Comparison of ENCODE assay signal across 10 mouse cellular contexts in the genomic region with DNA sequence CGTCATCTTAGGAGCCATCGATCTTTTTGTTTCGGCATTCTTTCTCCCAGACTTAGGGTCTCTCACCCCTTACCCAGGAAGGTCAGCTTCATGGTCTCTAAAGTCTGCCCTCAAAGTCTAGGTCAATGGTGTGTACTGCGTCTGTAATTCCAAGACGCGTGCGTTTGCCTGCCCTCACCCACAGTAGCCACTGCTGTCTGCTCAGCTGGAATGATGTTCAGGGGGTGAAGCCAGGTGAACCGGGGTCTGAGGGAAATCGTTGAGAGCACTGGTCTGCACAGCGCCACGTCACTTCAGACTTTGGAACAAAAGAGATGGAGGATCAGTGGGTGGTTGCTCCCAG.
DNase-seq lines count a peak whose midpoint lies in the region; ATAC-seq and TF ChIP-seq lines count a peak whose summit lies in the region.
"Had no signal": no experiment of that assay in that cellular context is flagged by ENCODE, and none has a peak within 500 bp of the region (broad histone marks: within the 10 kb centered on the region; RNA-seq: fewer than 3 reads in every experiment).

No protein-coding gene starts in this region.

- H3K4me3 ChIP-seq in kidney, postnatal 0 days (replicated peaks; ENCODE audit: low read depth, low read length): 0 out of 2 replicates have a peak overlapping the region, but pooled peaks have one; percentile 11
- no peak overlapping the region for H3K4me3 ChIP-seq in embryonic facial prominence, embryonic 13.5 days
- no peak overlapping the region for H3K4me3 ChIP-seq in intestine, embryonic 15.5 days (replicated peaks)
- no peak overlapping the region for H3K4me3 ChIP-seq in neural tube, embryonic 14.5 days (ENCODE audit: low read depth, low read length)
- H3K4me3 ChIP-seq: limb, embryonic 15.5 days had no signal

- no peak overlapping the region for H3K27ac ChIP-seq in kidney, postnatal 0 days
- no peak overlapping the region for H3K27ac ChIP-seq in embryonic facial prominence, embryonic 13.5 days
- no peak overlapping the region for H3K27ac ChIP-seq in intestine, embryonic 15.5 days
- no peak overlapping the region for H3K27ac ChIP-seq in neural tube, embryonic 14.5 days (ENCODE audit: low read depth, low read length)
- H3K27ac ChIP-seq: limb, embryonic 15.5 days had no signal

- H3K36me3 ChIP-seq in kidney, postnatal 0 days (ENCODE audit: insufficient read depth, low read length): no peaks in the 10 kb centered on the region
- no peaks in the 10 kb centered on the region for H3K36me3 ChIP-seq in embryonic facial prominence, embryonic 13.5 days
- H3K36me3 ChIP-seq in intestine, embryonic 15.5 days: no peaks in the 10 kb centered on the region
- no peaks in the 10 kb centered on the region for H3K36me3 ChIP-seq in neural tube, embryonic 14.5 days (ENCODE audit: control insufficient read depth, insufficient read depth, low read length)
- H3K36me3 ChIP-seq: G1E; limb, embryonic 15.5 days had no signal

- TF ChIP-seq CTCF in kidney, postnatal 0 days (IDR thresholded peaks at IDR 0.05; ENCODE audit: low read depth): no peak

- DNase-seq in kidney, postnatal 0 days (ENCODE audit: low spot score): no peak
- DNase-seq in kidney, postnatal 4 days: no peak
- no peak for DNase-seq in spleen, adult 18-20 months
- DNase-seq in adipocyte (ENCODE audit: low spot score): no peak

- H3K4me1 ChIP-seq in kidney, postnatal 0 days (replicated peaks; ENCODE audit: insufficient read depth, low read length): 0 out of 2 replicates have a peak, but pooled peaks cover 17% of the 10 kb centered on the region
- H3K4me1 ChIP-seq in embryonic facial prominence, embryonic 13.5 days: peaks cover 37% of the 10 kb centered on the region
- peaks cover 12% of the 10 kb centered on the region; the same call in 1 of the 2 replicates for H3K4me1 ChIP-seq in intestine, embryonic 15.5 days (replicated peaks)
- peaks cover 22% of the 10 kb centered on the region for H3K4me1 ChIP-seq in neural tube, embryonic 14.5 days (ENCODE audit: control insufficient read depth, insufficient read depth, low read length)

- no peaks in the 10 kb centered on the region for H3K9me3 ChIP-seq in kidney, postnatal 0 days (replicated peaks; ENCODE audit: low read length)
- no peaks in the 10 kb centered on the region for H3K9me3 ChIP-seq in embryonic facial prominence, embryonic 13.5 days
- H3K9me3 ChIP-seq in intestine, embryonic 15.5 days: no peaks in the 10 kb centered on the region
- no peaks in the 10 kb centered on the region for H3K9me3 ChIP-seq in neural tube, embryonic 14.5 days (ENCODE audit: control insufficient read depth, low read length)
- H3K9me3 ChIP-seq: limb, embryonic 15.5 days had no signal

- H3K27me3 ChIP-seq in kidney, postnatal 0 days (ENCODE audit: insufficient read depth, low read length): no peaks in the 10 kb centered on the region
- peaks cover 31% of the 10 kb centered on the region for H3K27me3 ChIP-seq in embryonic facial prominence, embryonic 13.5 days
- H3K27me3 ChIP-seq in intestine, embryonic 15.5 days (replicated peaks): no peaks in the 10 kb centered on the region; the same call in 1 of the 2 replicates
- H3K27me3 ChIP-seq in neural tube, embryonic 14.5 days (ENCODE audit: control insufficient read depth, insufficient read depth, low read length): no peaks in the 10 kb centered on the region
- H3K27me3 ChIP-seq: limb, embryonic 15.5 days had no signal

- no peak overlapping the region for H3K9ac ChIP-seq in kidney, postnatal 0 days (ENCODE audit: low read depth, low read length)
- H3K9ac ChIP-seq in embryonic facial prominence, embryonic 13.5 days: no peak overlapping the region
- H3K9ac ChIP-seq in intestine, embryonic 15.5 days: no peak overlapping the region
- H3K9ac ChIP-seq in neural tube, embryonic 14.5 days (replicated peaks; ENCODE audit: low read depth, low read length): no peak overlapping the region
- H3K9ac ChIP-seq: limb, embryonic 15.5 days had no signal

- ATAC-seq in kidney, postnatal 0 days (replicated peaks; ENCODE audit: low FRiP score, low read depth): peak; percentile 11; the same call in 1 of the 2 replicates
- ATAC-seq in embryonic facial prominence, embryonic 13.5 days (ENCODE audit: insufficient number of reproducible peaks, insufficient read depth, low FRiP score, low TSS enrichment, low read depth): no peak
- ATAC-seq in intestine, embryonic 15.5 days: 0 out of 2 replicates have a peak, but pooled peaks have one; percentile 3
- no peak for ATAC-seq in neural tube, embryonic 14.5 days (ENCODE audit: low read depth)
- no peak for ATAC-seq in megakaryocyte-erythroid progenitor cell, adult 5-6 weeks (replicated peaks; ENCODE audit: low FRiP score, low TSS enrichment, poor library complexity, severe bottlenecking)

- 30% methylated on average over 11 of the region's 11 CpGs for WGBS in kidney, postnatal 0 days
- WGBS in embryonic facial prominence, embryonic 13.5 days: 21% methylated on average over 11 of the region's 11 CpGs
- whole genome bisulfite sequencing in intestine, embryonic 15.5 days: 31% methylated on average over 11 of the region's 11 CpGs
- 9% methylated on average over 11 of the region's 11 CpGs for WGBS in neural tube, embryonic 14.5 days

- H3K4me2 ChIP-seq in kidney, postnatal 0 days (ENCODE audit: low read length): peak overlapping the region; percentile 30
- peak overlapping the region; percentile 46 for H3K4me2 ChIP-seq in embryonic facial prominence, embryonic 13.5 days
- peak overlapping the region; percentile 49 for H3K4me2 ChIP-seq in intestine, embryonic 15.5 days (replicated peaks)
- H3K4me2 ChIP-seq in neural tube, embryonic 14.5 days (ENCODE audit: low read depth, low read length): peak overlapping the region; percentile 4; the same call in 1 of the 2 replicates

Comparison
In these comparisons a context has a peak if more than half of its experiments do, and no peak if none do; other contexts are left out.
1. ATAC-seq: peak in kidney, postnatal 0 days (single experiment) and intestine, embryonic 15.5 days (single experiment); none in embryonic facial prominence, embryonic 13.5 days (single experiment), neural tube, embryonic 14.5 days (single experiment) and megakaryocyte-erythroid progenitor cell, adult 5-6 weeks (single experiment).
2. Peak in every context shown above with its lines, with median percentiles within 50 percentile points of each other: H3K4me2 ChIP-seq.